Mouse (Mus musculus) cortical plate, adult 2 months (tissue): ENCODE measurements around the gene D330020A13Rik. TPM values are rescaled to one million over a fixed set of nuclear protein-coding genes. Genes with fewer than 3 reads are reported as not detected.
A peak's percentile ranks its signal among the peaks of the same experiment; 100 is the strongest.

Source experiments
- H3K27ac ChIP-seq: fragments of 200-500 bp; 2 replicates; pipeline ENCODE4 v1.5.1; 2012; ENCODE audit warnings: low read length, control low read depth, inconsistent platforms; ENCODE audit not compliant: insufficient read depth
- H3K4me1 ChIP-seq: fragments of 200-500 bp; 2 replicates; pipeline ENCODE4 v1.6.1; 2011; ENCODE audit warnings: low read length; ENCODE audit not compliant: control insufficient read depth, insufficient read depth
- H3K4me3 ChIP-seq: fragments of 200-500 bp; 2 replicates; pipeline ENCODE4 v1.5.1; 2011; ENCODE audit warnings: mild to moderate bottlenecking, low read length, control low read depth; ENCODE audit not compliant: insufficient read depth
- CTCF ChIP-seq: fragments of 200-500 bp; IDR thresholded peaks from 2 replicates; pipeline ENCODE4 v1.5.1; 2011; ENCODE audit warnings: mild to moderate bottlenecking, control low read depth, low read length; ENCODE audit not compliant: insufficient read depth; ENCODE audit errors: extremely low read depth
- POLR2A ChIP-seq: fragments of 200-500 bp; IDR thresholded peaks from 2 replicates; pipeline ENCODE4 v1.6.1; 2011; ENCODE audit warnings: mild to moderate bottlenecking, low read length, control low read depth; ENCODE audit not compliant: insufficient read depth; ENCODE audit errors: extremely low read depth
- polyA plus RNA-seq: library from polyadenylated mRNA; depleted of rRNA; stranded (reverse); fragments of >200 nt; gene quantifications from 2 replicates; pipeline ENCODE4 v1.2.3, GENCODE M21; 2012; rRNA removed

Gene D330020A13Rik
- polyA plus RNA-seq: 0.13 TPM in 1 of 2 replicates, not detected in the other

DNA sequence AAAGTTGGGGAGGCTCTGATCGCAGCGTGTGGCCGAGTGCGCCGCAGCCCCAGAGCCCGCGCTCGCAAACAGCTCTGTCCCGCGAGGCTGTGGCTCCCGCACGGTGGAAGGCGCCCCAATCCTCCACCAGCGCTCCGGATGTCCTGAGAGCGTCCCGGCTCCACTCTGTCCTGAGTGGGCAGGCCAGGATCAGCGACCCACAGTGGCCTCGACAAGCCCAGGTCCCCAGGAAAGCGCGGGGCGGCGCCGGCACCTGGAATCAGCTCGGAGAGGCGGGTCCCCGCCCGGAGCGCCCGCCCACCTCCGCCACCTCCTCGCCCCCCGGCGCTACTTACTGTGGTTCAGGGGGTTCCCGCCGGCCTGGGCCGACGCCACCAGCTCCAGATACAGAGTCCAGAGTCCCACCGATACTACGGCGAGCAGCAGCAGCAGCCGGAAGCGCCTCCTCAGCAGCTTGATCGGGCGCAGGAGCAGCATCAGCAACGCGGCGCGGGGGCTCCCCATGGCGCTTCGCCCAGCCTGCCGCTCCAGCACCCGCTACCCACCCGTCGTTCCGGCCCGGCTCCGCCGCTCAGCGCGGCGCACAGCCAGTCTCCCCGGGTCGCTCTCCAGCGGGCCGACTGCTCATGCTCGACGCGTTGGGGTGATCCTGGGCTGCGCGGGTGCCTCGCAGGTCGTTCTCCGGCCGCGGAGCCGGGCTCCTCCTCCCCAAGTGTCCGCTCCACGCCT is at the start of gene D330020A13Rik, which contains the start of gene B4galnt3:
Gene D330020A13Rik, plus strand, starts transcription at position 309 of the 729 bp plus-strand sequence.
Gene B4galnt3, minus strand, starts transcription at position 504 of the 729 bp plus-strand sequence.
- Histone ChIP-seq H3K4me3 (peak within 1 kb of the TSS; percentile 81), H3K4me1 (no peaks in the 10 kb centered on the region), H3K27ac (no peak within 1 kb of the TSS)
- TF ChIP-seq POLR2A (no peak), CTCF (no peak)

DNA sequence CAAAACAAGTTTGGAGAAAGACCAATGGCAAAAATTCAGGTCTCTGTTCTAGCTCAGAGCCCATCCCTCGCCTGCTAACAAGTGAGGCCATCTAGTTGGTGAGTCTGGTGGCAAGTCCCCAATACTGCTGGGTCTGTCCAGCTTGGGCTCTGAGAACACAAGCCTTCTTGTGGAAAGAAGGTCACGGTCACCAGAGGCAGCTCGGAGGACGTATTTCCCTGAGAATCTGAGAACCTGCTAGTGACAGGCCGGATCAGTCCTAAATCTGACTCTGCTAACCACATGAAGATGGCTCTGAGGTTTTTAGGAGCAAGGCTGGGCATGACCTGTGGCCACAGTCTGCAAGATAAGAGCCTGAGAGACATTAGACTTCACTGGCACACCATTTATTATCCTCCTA is 47.5 kb upstream of the D330020A13Rik start:
- TF ChIP-seq POLR2A (no peak), CTCF (no peak)
- H3K4me1 ChIP-seq: no peaks in the 10 kb centered on the region
- H3K27ac ChIP-seq: no peak overlapping the region
- no peak overlapping the region for H3K4me3 ChIP-seq

DNA sequence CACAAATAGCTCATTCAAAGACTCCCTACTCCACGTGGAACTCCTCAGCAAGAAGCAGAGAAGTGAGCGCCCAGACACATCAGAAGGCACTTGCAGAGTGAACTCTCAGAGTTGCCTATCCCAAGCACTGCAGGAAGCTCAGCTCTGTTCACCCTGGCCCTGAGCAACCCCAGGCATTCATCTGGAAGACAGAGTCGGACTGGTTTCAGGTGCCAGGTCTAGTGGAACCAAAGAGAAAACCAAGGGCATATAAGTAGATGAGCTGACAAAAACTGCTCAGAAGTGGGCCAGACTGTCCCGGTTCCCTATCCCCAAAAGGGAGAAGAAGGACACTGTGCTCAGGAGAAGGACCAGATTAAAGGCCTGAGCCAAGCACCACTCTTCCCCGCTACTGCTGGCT is 44.3 kb upstream of the D330020A13Rik start:
- TF ChIP-seq POLR2A (no peak), CTCF (no peak)
- no peak overlapping the region for H3K27ac ChIP-seq
- H3K4me3 ChIP-seq: no peak overlapping the region
- H3K4me1 ChIP-seq: no peaks in the 10 kb centered on the region

DNA sequence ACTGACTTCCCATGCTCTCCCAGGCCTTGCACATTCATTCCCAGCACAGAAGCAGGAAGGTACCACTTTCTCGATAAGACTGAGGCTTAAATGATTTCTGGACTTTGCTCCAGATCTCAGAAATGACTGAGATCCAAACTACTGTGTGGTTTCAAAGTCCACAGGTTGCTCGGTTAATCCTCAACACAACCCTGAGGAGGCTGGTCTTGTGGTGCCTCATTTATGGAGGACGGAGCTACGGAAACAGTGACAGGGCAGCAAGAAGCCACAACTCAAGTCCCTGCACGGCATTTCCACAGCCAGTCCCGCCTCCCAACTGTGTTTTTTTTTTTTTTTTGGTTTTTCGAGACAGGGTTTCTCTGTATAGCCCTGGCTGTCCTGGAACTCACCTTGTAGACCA is 43.2 kb upstream of the D330020A13Rik start:
- Histone ChIP-seq H3K4me3 (no peak overlapping the region), H3K4me1 (no peaks in the 10 kb centered on the region), H3K27ac (no peak overlapping the region)
- no peak for TF ChIP-seq CTCF
- no peak for TF ChIP-seq POLR2A

DNA sequence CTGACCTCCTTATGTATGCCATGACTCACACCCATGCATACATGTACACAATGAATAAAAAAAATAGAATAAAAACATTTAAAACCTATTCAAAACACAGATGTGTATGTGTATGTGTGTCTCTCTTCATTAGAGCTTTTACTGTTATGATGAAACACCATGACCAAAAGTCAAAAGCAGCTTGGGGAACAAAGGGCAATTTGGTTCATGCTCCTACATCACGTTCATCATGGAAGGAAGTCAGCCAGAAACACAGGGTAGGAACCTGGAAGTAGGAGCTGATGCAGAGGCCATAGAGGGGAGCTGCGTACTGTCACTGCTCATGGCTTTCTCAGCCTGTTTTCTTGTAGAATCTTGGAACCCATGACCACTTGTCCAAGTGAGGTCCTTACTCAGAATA is 41.4 kb upstream of the D330020A13Rik start:
- Histone ChIP-seq H3K4me1 (no peaks in the 10 kb centered on the region), H3K27ac (no peak overlapping the region), H3K4me3 (no peak overlapping the region)
- no peak for TF ChIP-seq CTCF
- no peak for TF ChIP-seq POLR2A

DNA sequence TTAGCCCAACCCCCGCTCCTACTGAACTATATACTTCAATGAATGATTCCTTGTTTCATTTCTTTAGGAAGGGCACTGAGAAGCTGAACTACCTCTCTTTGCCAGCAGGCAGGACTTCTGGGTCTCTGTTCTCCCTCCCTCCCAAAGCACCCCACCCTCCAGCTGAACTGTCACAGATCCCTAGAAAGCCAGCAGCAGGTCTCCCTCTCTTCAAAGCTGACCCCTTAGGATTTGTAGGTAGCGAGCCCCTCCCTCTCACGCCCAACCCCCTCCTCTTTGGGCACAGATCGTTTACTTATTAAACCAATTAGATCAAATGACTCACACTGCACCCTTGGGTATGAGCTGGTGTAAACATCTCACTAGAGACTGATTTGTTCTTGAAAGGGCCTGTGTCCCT is 39.5 kb upstream of the D330020A13Rik start:
- TF ChIP-seq CTCF (no peak), POLR2A (no peak)
- no peak overlapping the region for H3K4me3 ChIP-seq

DNA sequence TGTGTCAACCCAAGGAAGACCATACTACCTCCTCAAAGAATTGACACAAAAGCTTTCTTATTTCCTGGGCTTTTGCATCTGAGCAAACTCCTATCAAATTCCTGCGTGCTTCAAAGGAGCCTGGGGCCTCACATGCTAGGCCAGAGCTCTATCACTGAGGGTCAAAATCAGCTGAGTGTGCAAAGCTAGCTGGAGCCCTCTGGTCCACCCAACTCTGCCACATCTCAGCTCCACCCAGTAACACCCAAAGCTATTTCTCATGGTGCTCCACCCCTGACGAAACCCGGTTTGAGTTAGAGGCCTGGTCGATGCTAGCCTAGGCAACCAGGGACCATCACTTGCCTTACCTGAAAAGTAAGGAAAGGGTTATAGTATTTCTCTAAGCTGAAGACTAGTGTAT is 39.0 kb upstream of the D330020A13Rik start:
- TF ChIP-seq CTCF (no peak), POLR2A (no peak)
- no peak overlapping the region for H3K27ac ChIP-seq
- no peaks in the 10 kb centered on the region for H3K4me1 ChIP-seq
- H3K4me3 ChIP-seq: no peak overlapping the region

More for the DNA sequence above, 39.5 kb upstream of the D330020A13Rik start:
- Histone ChIP-seq H3K27ac (no peak overlapping the region), H3K4me1 (no peaks in the 10 kb centered on the region)

DNA sequence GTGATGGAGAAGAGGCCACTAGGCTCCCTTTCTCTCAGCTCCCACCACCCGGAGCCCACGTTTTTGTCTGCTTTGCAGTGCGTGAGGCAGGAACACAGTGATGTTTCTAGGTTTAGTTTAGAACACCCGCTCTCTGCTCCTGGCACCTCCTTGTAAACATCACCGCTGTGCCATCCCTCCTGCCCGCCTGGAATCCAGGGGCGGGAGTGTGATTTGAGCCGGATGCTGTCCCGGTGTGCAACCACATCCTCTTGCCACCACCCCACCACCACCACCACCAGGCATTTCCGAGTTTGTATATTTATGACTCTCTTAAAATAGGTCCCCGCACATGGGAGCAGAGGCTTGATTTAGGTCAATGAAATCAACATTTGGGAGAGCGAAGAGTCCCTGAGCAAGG is 38.5 kb upstream of the D330020A13Rik start:
- TF ChIP-seq CTCF (no peak), POLR2A (no peak)
- Histone ChIP-seq H3K4me3 (no peak overlapping the region), H3K27ac (no peak overlapping the region), H3K4me1 (no peaks in the 10 kb centered on the region)

DNA sequence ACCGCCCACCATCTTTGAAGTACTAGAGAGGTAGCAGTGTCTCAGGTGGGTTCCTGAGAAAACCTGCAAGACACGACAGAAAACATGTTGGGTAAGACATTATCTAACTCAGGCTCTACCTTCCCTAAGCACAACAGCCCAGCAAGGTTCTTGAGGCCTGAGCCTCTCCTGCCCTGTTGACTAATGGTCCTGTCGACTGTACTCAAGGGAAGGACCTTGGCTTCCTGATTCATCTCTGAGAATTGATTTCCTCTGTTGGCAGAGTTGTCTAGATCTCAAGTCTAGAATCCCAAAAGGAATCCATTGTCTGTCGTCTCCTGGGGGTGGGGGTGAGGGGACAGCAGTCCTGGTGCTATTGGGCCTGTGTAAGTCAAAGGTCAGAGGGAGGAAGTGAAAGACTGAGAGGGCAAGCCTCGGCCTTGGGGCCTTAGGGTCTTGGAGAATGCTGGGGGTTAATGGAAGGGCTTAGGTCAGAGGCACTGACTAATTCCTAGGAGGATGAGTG is 37.7 kb upstream of the D330020A13Rik start:
- H3K27ac ChIP-seq: no peak overlapping the region
- no peaks in the 10 kb centered on the region for H3K4me1 ChIP-seq
- H3K4me3 ChIP-seq: no peak overlapping the region
- TF ChIP-seq POLR2A: no peak
- no peak for TF ChIP-seq CTCF

DNA sequence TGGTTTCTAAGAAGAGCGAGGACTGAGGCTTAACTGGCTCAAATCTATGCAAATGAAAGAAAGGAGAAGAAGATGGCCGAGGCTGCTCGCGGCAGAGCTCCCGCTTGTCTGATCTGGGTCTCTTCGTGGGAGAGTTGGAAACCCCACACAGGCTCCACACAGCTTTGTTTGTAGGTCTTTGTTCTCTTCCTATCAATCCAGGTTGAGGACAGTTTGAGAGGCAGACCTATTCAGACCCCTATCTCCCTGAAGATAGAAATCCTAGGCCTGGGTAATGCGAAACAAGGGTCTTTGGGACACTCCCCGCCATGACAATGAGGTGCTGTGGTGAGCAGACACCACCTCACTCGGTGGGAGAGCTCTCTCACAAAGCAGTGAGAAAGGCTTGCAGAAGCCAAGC is 34.7 kb upstream of the D330020A13Rik start:
- Histone ChIP-seq H3K4me1 (no peaks in the 10 kb centered on the region), H3K4me3 (no peak overlapping the region), H3K27ac (no peak overlapping the region)
- TF ChIP-seq POLR2A (no peak), CTCF (no peak)
